Mouse (Mus musculus): ENCODE measurements at regions not wholly inside any gene's neighbourhood (a gene's known extent, or its start where the extent isn't known, plus 50 kb on each side); places are given as distances from the start of the nearest gene placed in this dataset.
"Not testable (repeated sequence)": the region's sequence is repeated elsewhere in the genome, so short reads cannot be mapped to it uniquely, and the experiment has no call there.

DNA sequence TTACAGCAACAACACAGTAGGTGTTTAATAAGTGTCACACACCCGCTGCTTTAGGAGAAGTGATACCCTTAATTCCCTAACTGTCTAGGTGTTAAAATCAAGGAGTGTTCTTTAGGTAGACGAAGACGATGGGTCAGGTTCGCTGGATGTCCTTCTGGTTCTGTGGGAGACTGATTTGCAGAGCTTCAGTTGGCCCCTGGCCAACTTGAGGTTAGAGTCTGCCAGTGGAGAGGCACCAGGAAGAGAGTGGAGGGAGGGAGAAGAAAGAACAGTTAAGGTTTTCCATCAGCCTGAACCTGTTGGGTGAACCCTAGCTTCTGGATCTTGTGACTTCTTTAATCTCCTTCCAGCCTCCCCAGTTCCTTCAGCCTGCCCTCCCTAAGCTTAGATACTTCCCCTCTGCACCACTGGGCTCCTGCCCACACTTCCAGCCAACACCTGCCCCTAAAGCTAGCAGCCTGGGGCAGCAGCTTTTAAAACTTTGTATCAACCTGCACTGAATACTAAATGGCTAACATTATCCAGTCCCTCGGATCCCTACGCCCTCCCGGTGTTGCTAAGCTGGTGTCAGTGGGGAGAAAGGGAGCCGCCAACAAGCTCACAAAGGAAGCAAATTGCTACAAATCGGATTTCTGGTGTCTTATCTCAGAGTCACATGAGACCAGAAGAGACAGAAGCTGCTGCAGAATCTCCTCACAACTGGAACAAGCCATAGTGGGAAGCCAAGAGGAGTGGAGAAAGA lies 62.1 kb upstream of the Adgrl1 start:
- Histone ChIP-seq H3K27me3 (replicated peaks; ENCODE audit: control insufficient read depth, insufficient read depth, low read length) (no peaks in the 10 kb centered on the region), H3K4me3 (ENCODE audit: low read length) (no peak overlapping the region), H3K4me1 (ENCODE audit: control insufficient read depth, insufficient read depth, low read length) (no peaks in the 10 kb centered on the region), H3K36me3 (ENCODE audit: control insufficient read depth, insufficient read depth, low read length) (no peaks in the 10 kb centered on the region), H3K27ac (ENCODE audit: low read length) (no peak overlapping the region), H3K9me3 (ENCODE audit: control insufficient read depth, low read length) (no peaks in the 10 kb centered on the region; the same call in 1 of the 2 replicates), H3K9ac (ENCODE audit: low read depth, low read length) (no peak overlapping the region), H3K4me2 (ENCODE audit: low read depth, low read length) (no peak overlapping the region)
- WGBS = 52% methylated on average over 9 of the region's 9 CpGs
- no peak for ATAC-seq

DNA sequence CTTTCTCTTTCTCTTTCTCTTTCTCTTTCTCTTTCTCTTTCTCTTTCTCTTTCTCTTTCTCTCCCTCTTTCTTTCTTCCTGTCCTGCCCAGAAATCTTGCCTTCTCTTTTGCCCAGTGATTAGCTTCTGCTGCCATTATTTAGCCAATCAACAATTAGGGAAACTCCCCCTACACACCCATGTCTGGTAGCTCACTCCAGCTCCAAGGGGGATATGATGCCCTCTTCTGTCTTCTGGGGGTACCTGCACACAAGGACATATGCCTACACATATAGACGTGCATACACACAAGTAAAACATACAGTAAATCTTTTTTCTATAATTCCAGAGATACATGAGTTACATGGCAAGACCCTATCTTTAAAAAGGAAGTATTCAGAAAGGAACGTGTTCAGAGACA lies 70.1 kb upstream of the Adgrl1 start:
- Histone ChIP-seq H3K9ac (ENCODE audit: low read depth, low read length) (no peak overlapping the region), H3K4me1 (ENCODE audit: control insufficient read depth, insufficient read depth, low read length) (no peaks in the 10 kb centered on the region), H3K9me3 (ENCODE audit: control insufficient read depth, low read length) (no peaks in the 10 kb centered on the region), H3K36me3 (ENCODE audit: control insufficient read depth, insufficient read depth, low read length) (no peaks in the 10 kb centered on the region), H3K4me3 (ENCODE audit: low read length) (no peak overlapping the region), H3K4me2 (ENCODE audit: low read depth, low read length) (no peak overlapping the region), H3K27ac (ENCODE audit: low read length) (no peak overlapping the region), H3K27me3 (replicated peaks; ENCODE audit: control insufficient read depth, insufficient read depth, low read length) (no peaks in the 10 kb centered on the region)
- 67% methylated on average over 2 of the region's 2 CpGs for WGBS
- no peak for ATAC-seq

DNA sequence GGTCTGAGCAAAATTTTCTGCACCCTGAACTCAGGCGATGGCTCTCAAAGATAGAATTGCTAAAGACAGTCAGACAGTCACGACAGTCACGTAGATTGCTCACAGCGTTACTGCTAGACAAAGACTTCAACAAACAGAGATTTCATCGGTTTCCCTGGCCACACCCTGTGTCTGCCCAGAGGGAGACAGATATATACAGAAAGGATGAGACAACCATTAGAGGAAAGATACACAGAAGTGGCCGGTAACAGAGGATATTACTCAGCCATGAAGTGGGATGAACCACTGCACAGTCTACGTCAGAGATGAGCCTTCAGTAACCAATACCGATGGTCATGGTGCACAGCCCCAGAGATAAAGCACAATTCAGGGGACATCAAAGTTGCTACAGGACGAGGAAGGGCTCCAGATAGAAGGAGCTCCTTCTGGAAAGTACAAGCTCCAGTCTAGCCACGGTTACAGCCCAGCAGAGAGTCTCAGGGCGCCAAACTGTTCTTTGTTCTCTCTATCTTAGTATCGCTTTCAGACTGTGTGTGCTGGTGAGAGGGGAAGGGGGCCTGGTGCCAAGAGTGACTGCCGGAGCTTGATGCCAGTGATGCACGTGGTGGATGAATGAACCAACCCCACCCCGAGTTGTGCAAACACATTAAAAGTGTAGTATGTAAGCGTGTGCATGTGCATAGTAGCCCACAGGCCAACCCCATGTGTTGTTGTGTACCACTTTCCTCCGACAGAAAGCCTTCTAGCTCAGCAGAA lies 74.8 kb upstream of the Adgrl1 start:
- no peaks in the 10 kb centered on the region for H3K9me3 ChIP-seq (ENCODE audit: control insufficient read depth, low read length)
- H3K27ac ChIP-seq (ENCODE audit: low read length) = no peak overlapping the region
- no peak overlapping the region for H3K9ac ChIP-seq (ENCODE audit: low read depth, low read length)
- no peaks in the 10 kb centered on the region for H3K4me1 ChIP-seq (ENCODE audit: control insufficient read depth, insufficient read depth, low read length)
- H3K36me3 ChIP-seq (ENCODE audit: control insufficient read depth, insufficient read depth, low read length) = no peaks in the 10 kb centered on the region
- no peaks in the 10 kb centered on the region for H3K27me3 ChIP-seq (replicated peaks; ENCODE audit: control insufficient read depth, insufficient read depth, low read length)
- H3K4me2 ChIP-seq (ENCODE audit: low read depth, low read length) = no peak overlapping the region
- ATAC-seq = no peak
- WGBS = 75% methylated on average over 17 of the region's 17 CpGs
- H3K4me3 ChIP-seq (ENCODE audit: low read length) = no peak overlapping the region

DNA sequence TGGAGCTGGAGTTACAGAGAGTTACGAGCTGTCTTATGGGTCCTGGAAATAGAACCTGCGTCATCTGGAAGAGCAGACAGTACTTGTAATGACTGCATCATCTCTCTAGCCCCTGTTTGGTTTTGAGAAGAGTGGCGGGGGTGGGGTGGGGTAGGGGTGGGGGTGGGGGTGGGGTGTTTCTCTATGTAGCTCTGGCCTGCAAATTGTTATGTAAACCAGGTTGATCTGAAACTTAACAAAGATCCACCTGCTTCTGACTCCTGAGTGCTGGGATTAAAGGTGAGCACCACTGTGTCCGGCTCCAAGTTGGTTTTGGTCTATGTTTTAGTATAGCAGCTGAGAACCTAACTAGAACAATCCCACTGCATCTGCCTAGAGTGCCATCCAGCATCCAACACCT lies 78.0 kb upstream of the Adgre5 start:
- no peak overlapping the region for H3K27ac ChIP-seq (ENCODE audit: low read length)
- no peak overlapping the region for H3K4me3 ChIP-seq (ENCODE audit: low read length)
- no peaks in the 10 kb centered on the region for H3K36me3 ChIP-seq (ENCODE audit: control insufficient read depth, insufficient read depth, low read length)
- H3K4me1 ChIP-seq (ENCODE audit: control insufficient read depth, insufficient read depth, low read length) = no peaks in the 10 kb centered on the region
- no peak overlapping the region for H3K4me2 ChIP-seq (ENCODE audit: low read depth, low read length)
- no peak overlapping the region for H3K9ac ChIP-seq (ENCODE audit: low read depth, low read length)
- H3K27me3 ChIP-seq (replicated peaks; ENCODE audit: control insufficient read depth, insufficient read depth, low read length) = no peaks in the 10 kb centered on the region
- no peaks in the 10 kb centered on the region for H3K9me3 ChIP-seq (ENCODE audit: control insufficient read depth, low read length)
- 68% methylated on average over 4 of the region's 4 CpGs for WGBS
- no peak for ATAC-seq

DNA sequence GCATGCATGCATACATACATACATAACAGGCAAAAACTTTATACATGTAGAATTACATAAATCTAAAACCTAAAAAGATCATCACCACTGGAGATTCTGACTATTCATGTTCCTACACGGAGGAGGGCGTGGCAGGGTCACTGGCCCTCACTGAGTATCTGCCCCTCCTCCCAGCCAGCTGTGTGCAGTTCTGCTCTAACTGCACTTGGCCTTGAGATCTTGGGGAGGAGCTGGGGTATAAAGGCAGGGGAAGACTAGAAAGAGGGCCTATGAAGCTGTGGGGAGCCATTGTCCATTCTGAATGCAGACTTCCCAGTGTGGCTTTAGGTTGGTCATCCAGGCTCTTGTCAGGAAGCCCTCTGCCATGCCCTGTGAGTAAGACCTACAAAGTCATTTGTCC lies 69.5 kb upstream of the Adgre5 start:
- Histone ChIP-seq H3K4me1 (ENCODE audit: control insufficient read depth, insufficient read depth, low read length) (0 out of 2 replicates have a peak, but pooled peaks cover 4% of the 10 kb centered on the region), H3K4me2 (ENCODE audit: low read depth, low read length) (no peak overlapping the region), H3K27ac (ENCODE audit: low read length) (no peak overlapping the region), H3K9me3 (ENCODE audit: control insufficient read depth, low read length) (no peaks in the 10 kb centered on the region), H3K36me3 (ENCODE audit: control insufficient read depth, insufficient read depth, low read length) (no peaks in the 10 kb centered on the region), H3K4me3 (ENCODE audit: low read length) (no peak overlapping the region), H3K27me3 (replicated peaks; ENCODE audit: control insufficient read depth, insufficient read depth, low read length) (no peaks in the 10 kb centered on the region), H3K9ac (ENCODE audit: low read depth, low read length) (no peak overlapping the region)
- 67% methylated on average over 2 of the region's 2 CpGs for WGBS
- ATAC-seq = no peak

DNA sequence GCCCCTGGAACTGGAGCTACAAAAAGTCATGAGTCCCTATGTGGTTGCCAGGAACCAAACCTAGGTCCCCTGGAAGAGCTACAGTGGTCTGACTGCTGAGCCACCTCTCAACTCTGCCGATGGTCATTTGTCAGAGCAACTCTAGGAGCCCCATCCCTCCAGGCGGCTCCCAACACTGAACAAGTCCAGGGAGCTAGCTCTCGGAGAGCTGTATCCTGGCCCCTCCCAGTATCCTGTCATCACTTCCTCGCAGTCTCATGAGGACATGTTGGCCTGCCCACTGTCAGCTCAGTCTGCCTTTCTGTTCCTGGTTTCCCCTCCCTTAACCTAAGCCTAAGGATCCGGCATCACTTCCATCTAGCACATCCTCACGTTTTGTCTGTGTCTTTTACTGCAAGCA lies 64.5 kb upstream of the Adgre5 start:
- WGBS = 64% methylated on average over 6 of the region's 6 CpGs
- H3K4me3 ChIP-seq (ENCODE audit: low read length) = no peak overlapping the region
- no peaks in the 10 kb centered on the region for H3K27me3 ChIP-seq (replicated peaks; ENCODE audit: control insufficient read depth, insufficient read depth, low read length)
- ATAC-seq = no peak
- H3K9me3 ChIP-seq (ENCODE audit: control insufficient read depth, low read length) = no peaks in the 10 kb centered on the region
- 0 out of 2 replicates have a peak, but pooled peaks cover under 1% of the 10 kb centered on the region for H3K4me1 ChIP-seq (ENCODE audit: control insufficient read depth, insufficient read depth, low read length)
- no peaks in the 10 kb centered on the region for H3K36me3 ChIP-seq (ENCODE audit: control insufficient read depth, insufficient read depth, low read length)
- no peak overlapping the region for H3K4me2 ChIP-seq (ENCODE audit: low read depth, low read length)
- no peak overlapping the region for H3K9ac ChIP-seq (ENCODE audit: low read depth, low read length)
- H3K27ac ChIP-seq (ENCODE audit: low read length) = no peak overlapping the region

DNA sequence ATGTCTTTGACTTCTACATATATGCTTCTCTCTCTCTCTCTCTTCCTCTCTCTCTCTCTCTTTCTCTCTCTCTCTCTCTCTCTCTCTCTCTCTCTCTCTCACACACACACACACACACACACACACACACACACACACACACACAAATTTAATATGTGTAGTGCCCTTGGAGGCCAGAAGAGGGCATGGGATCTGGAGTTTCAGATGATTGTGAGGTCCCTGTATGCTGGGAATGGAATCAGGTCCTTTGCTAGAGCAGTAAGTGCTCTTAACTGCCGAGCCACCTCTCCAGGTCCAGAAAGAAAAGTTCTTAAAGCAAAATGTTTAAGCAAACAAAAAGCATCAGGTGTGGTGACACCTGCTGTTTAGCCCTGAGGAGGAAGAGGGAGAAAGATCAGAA lies 62.2 kb upstream of the Adgre5 start:
- ATAC-seq; H3K4me1 ChIP-seq (ENCODE audit: control insufficient read depth, insufficient read depth, low read length); H3K36me3 ChIP-seq (ENCODE audit: control insufficient read depth, insufficient read depth, low read length); H3K9ac ChIP-seq (ENCODE audit: low read depth, low read length); H3K4me3 ChIP-seq (ENCODE audit: low read length); H3K4me2 ChIP-seq (ENCODE audit: low read depth, low read length); H3K9me3 ChIP-seq (ENCODE audit: control insufficient read depth, low read length); H3K27me3 ChIP-seq (replicated peaks; ENCODE audit: control insufficient read depth, insufficient read depth, low read length); H3K27ac ChIP-seq (ENCODE audit: low read length): not testable (repeated sequence)
- WGBS = 26% methylated on average over 1 of the region's 1 CpGs

DNA sequence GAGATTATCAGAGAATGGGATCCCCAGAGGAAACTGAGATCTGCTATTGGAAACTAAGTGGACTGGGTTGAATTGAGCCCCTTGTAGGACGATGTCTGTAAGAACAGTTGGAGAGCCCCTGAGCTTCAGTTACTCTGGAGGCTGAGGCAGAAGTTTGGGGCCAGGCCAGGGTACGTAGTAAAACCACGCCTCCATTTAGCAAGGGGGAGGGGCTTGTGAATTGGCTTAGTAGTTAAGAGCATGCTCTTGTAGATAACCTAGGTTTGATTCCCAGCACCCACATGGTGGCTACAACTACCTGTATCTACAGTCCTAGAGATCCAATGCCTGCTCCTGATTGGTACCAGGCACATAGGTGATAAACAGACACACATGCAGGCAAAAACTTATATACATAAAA lies 61.4 kb upstream of the Adgre5 start:
- no peaks in the 10 kb centered on the region for H3K9me3 ChIP-seq (ENCODE audit: control insufficient read depth, low read length)
- ATAC-seq = no peak
- no peaks in the 10 kb centered on the region for H3K36me3 ChIP-seq (ENCODE audit: control insufficient read depth, insufficient read depth, low read length)
- no peaks in the 10 kb centered on the region for H3K4me1 ChIP-seq (ENCODE audit: control insufficient read depth, insufficient read depth, low read length)
- H3K4me2 ChIP-seq (ENCODE audit: low read depth, low read length) = no peak overlapping the region
- H3K4me3 ChIP-seq (ENCODE audit: low read length) = no peak overlapping the region
- H3K9ac ChIP-seq (ENCODE audit: low read depth, low read length) = no peak overlapping the region
- H3K27me3 ChIP-seq (replicated peaks; ENCODE audit: control insufficient read depth, insufficient read depth, low read length) = no peaks in the 10 kb centered on the region
- H3K27ac ChIP-seq (ENCODE audit: low read length) = no peak overlapping the region
- 52% methylated on average over 3 of the region's 3 CpGs for WGBS

DNA sequence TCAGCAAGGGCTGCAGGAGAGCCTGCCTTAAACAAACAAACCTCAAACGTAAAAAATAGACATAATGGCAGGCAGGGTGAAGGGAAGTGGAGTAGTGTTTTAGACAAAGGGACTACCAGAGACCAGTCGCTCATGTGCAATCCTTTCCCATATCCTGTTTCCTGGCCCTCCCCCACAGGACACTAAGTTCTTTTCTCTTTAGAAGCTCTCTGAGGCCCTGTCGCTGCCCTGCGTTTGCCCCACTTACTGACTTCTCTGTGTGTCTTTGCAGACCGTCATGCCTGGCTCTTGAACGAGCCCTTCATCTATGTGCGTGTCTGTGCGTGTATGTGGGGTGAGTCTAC lies 58.5 kb upstream of the Adgre5 start:
- H3K27me3 ChIP-seq (replicated peaks; ENCODE audit: control insufficient read depth, insufficient read depth, low read length) = no peaks in the 10 kb centered on the region
- H3K4me2 ChIP-seq (ENCODE audit: low read depth, low read length) = no peak overlapping the region
- 57% methylated on average over 8 of the region's 8 CpGs for WGBS
- no peak overlapping the region for H3K27ac ChIP-seq (ENCODE audit: low read length)
- no peak for ATAC-seq
- H3K9ac ChIP-seq (ENCODE audit: low read depth, low read length) = no peak overlapping the region
- no peaks in the 10 kb centered on the region for H3K36me3 ChIP-seq (ENCODE audit: control insufficient read depth, insufficient read depth, low read length)
- H3K4me3 ChIP-seq (ENCODE audit: low read length) = no peak overlapping the region
- H3K4me1 ChIP-seq (ENCODE audit: control insufficient read depth, insufficient read depth, low read length) = no peaks in the 10 kb centered on the region
- H3K9me3 ChIP-seq (ENCODE audit: control insufficient read depth, low read length) = no peaks in the 10 kb centered on the region
